Mouse (Mus musculus) induced T-regulatory cell, adult 2 months (primary cell): Measurements from ENCODE around the gene Cryz.

Experiments used
- DNase-seq: peaks from one replicate; pipeline ENCODE4 v3.0.0-alpha.2; 2012; ENCODE audit warnings: low read depth

Gene Cryz

DNA sequence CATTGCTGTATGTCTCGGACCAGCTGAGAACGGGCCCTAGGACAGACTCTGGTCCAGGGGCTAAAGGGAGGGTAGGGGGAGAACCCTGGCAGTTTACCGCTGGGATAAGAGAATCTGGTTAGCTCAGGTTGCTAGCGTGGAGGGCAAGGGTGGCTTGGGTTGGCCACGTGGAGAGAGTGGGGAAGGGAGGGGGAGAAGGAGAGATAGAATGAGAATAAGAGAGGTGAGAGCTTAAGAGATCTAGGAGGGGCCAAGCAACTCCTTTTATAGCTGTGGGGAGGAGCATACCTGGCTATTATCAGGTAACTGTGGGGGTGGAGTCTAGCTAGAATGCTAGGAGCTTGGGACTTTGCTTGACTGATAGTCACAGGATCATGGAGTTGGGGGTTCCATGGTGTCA is 74.5 kb downstream of the Cryz start:
- DNase-seq: no peak
